Mouse (Mus musculus): ENCODE measurements at regions not wholly inside any gene's neighbourhood (a gene's known extent, or its start where the extent isn't known, plus 50 kb on each side); places are given as distances from the start of the nearest gene placed in this dataset.
A peak's percentile ranks its signal among the peaks of the same experiment; 100 is the strongest.

DNA sequence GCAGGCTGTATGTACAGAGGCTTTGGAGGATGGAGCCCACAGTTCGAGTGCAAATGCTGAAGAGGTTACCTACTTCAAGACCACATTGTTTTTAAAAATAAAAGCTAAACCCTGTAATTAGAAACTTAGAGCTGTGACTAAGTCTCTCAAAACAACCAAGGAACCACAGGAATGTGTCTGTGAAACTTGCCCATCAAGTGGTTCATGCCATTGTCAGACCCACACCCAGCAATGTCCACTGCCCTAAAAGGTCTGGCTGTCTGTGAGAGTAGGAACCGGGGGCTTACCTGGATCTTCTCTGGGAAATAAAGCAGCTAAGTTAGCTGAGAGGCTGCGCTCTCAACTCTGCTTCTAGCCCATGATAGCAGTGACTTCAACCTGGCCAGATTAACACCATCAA is 87.8 kb upstream of the Foxq1 start:
- Histone ChIP-seq H3K4me3 (ENCODE audit: low read depth, low read length) (no peak overlapping the region), H3K36me3 (ENCODE audit: insufficient read depth) (no peaks in the 10 kb centered on the region), H3K4me2 (ENCODE audit: low read depth) (no peak overlapping the region), H3K4me1 (ENCODE audit: insufficient read depth) (no peaks in the 10 kb centered on the region), H3K27me3 (ENCODE audit: insufficient read depth, low read length) (no peaks in the 10 kb centered on the region), H3K9ac (no peak overlapping the region), H3K27ac (ENCODE audit: low read depth, low read length) (no peak overlapping the region), H3K9me3 (ENCODE audit: low read length) (no peaks in the 10 kb centered on the region)
- WGBS, result 83% methylated on average over 3 of the region's 3 CpGs
- ATAC-seq, result no peak
- no peak for TF ChIP-seq CTCF (IDR thresholded peaks at IDR 0.05; ENCODE audit: low read depth)
- no peak for DNase-seq

DNA sequence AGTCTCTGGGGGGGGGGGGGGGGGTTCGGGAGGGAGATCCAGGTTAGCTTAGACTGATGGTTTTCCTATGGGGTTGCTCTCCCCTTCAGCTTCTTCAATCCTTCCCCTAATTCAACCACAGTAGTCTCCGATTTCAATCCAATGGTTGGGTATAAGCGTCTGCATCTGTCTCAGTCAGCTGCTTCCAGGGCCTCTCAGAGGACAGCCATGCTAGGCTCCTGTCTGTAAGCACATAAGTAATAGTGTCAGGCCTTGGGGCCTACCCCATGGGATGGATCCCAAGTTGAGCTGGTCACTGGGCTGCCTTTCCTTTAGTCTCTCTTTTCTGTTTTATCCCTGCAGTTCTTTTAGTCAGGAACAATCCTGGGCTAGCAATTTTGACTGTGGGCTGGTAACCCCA is 87.0 kb upstream of the Foxq1 start:
- no peak overlapping the region for H3K9ac ChIP-seq
- H3K36me3 ChIP-seq (ENCODE audit: insufficient read depth), result no peaks in the 10 kb centered on the region; the same call in 1 of the 2 replicates
- H3K27me3 ChIP-seq (ENCODE audit: insufficient read depth, low read length), result no peaks in the 10 kb centered on the region
- no peaks in the 10 kb centered on the region for H3K4me1 ChIP-seq (ENCODE audit: insufficient read depth)
- no peak for ATAC-seq
- H3K27ac ChIP-seq (ENCODE audit: low read depth, low read length), result no peak overlapping the region
- TF ChIP-seq CTCF (IDR thresholded peaks at IDR 0.05; ENCODE audit: low read depth), result no peak
- no peak overlapping the region for H3K4me3 ChIP-seq (ENCODE audit: low read depth, low read length)
- no peak for DNase-seq
- no peak overlapping the region for H3K4me2 ChIP-seq (ENCODE audit: low read depth)
- H3K9me3 ChIP-seq (ENCODE audit: low read length), result no peaks in the 10 kb centered on the region
- 85% methylated on average over 2 of the region's 3 CpGs for WGBS

DNA sequence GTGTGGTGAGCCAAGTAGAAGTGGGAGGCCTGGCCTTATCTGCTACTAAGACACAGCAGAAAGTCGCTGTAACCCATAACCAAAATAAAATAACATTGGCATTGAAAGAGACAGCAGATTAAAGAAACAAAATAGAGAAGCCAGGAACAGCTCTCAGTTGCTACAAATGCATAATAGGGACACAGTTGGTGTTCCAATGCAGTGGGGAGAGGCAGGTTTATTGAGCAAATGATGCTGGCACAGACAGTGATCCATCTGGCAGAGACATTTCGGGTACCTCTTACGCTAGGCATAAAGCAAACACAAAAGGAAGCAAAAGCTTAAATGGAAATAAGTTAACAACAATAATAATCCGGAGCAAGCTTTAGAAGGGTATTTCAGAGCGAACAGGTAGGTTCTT is 83.6 kb upstream of the Foxq1 start:
- WGBS, result 55% methylated on average over 5 of the region's 5 CpGs
- no peak for TF ChIP-seq CTCF (IDR thresholded peaks at IDR 0.05; ENCODE audit: low read depth)
- Histone ChIP-seq H3K27me3 (ENCODE audit: insufficient read depth, low read length) (no peaks in the 10 kb centered on the region), H3K9ac (no peak overlapping the region), H3K27ac (ENCODE audit: low read depth, low read length) (no peak overlapping the region), H3K4me3 (ENCODE audit: low read depth, low read length) (no peak overlapping the region), H3K4me2 (ENCODE audit: low read depth) (no peak overlapping the region), H3K9me3 (ENCODE audit: low read length) (no peaks in the 10 kb centered on the region), H3K4me1 (ENCODE audit: insufficient read depth) (no peaks in the 10 kb centered on the region), H3K36me3 (ENCODE audit: insufficient read depth) (no peaks in the 10 kb centered on the region; the same call in 1 of the 2 replicates)
- DNase-seq, result peak; percentile 76
- peak; percentile 85 for ATAC-seq

DNA sequence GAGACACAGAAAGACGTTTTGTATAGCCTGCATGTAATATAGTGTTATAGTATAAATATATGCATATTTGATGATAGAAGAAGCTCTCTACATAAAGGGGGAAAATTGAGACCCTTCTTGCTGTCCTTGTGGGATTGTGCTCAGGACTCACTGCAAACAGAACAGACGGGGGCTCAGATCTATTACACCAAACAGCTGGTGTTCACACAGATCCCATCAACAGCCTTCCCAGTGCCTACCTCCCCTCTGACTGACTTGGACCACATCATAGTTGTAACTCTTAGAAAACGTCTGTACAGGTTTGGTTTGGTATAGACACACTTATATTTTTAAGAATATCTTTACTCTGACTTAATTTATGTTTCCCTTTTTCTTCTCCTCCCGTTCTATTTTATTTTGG is 83.1 kb upstream of the Foxq1 start:
- no peak overlapping the region for H3K4me2 ChIP-seq (ENCODE audit: low read depth)
- DNase-seq (no peak), ATAC-seq (peak; percentile 23; the same call in 1 of the 2 replicates)
- TF ChIP-seq CTCF (IDR thresholded peaks at IDR 0.05; ENCODE audit: low read depth), result no peak
- no peaks in the 10 kb centered on the region; the same call in 1 of the 2 replicates for H3K36me3 ChIP-seq (ENCODE audit: insufficient read depth)
- no peak overlapping the region for H3K27ac ChIP-seq (ENCODE audit: low read depth, low read length)
- WGBS, result 46% methylated on average over 4 of the region's 4 CpGs
- H3K27me3 ChIP-seq (ENCODE audit: insufficient read depth, low read length), result no peaks in the 10 kb centered on the region
- no peaks in the 10 kb centered on the region for H3K9me3 ChIP-seq (ENCODE audit: low read length)
- no peaks in the 10 kb centered on the region for H3K4me1 ChIP-seq (ENCODE audit: insufficient read depth)
- H3K9ac ChIP-seq, result no peak overlapping the region
- H3K4me3 ChIP-seq (ENCODE audit: low read depth, low read length), result no peak overlapping the region

DNA sequence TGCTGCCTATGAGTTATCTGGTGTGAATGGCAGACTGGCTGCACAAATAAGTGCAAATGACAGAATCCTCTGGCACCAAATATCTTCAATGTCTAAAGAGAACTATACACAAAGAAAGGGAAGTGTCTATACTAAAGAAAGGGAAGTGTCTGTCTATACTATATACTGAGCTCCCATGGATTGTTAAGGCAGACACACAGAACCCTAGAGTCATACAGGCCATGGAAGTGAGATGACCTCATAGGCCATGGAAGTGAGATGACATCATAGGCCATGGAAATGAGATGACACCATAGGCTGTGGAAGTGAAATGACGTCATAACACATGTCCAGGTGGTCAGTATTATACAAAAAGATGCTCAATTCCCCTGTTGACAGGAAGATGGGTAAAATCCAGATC is 82.7 kb upstream of the Foxq1 start:
- no peaks in the 10 kb centered on the region for H3K9me3 ChIP-seq (ENCODE audit: low read length)
- H3K4me1 ChIP-seq (ENCODE audit: insufficient read depth), result no peaks in the 10 kb centered on the region
- DNase-seq (no peak), ATAC-seq (no peak)
- no peak overlapping the region for H3K27ac ChIP-seq (ENCODE audit: low read depth, low read length)
- no peak for TF ChIP-seq CTCF (IDR thresholded peaks at IDR 0.05; ENCODE audit: low read depth)
- no peaks in the 10 kb centered on the region for H3K27me3 ChIP-seq (ENCODE audit: insufficient read depth, low read length)
- H3K9ac ChIP-seq, result no peak overlapping the region
- no peak overlapping the region for H3K4me3 ChIP-seq (ENCODE audit: low read depth, low read length)
- 84% methylated on average over 1 of the region's 1 CpGs for WGBS
- no peaks in the 10 kb centered on the region; the same call in 1 of the 2 replicates for H3K36me3 ChIP-seq (ENCODE audit: insufficient read depth)
- no peak overlapping the region for H3K4me2 ChIP-seq (ENCODE audit: low read depth)

DNA sequence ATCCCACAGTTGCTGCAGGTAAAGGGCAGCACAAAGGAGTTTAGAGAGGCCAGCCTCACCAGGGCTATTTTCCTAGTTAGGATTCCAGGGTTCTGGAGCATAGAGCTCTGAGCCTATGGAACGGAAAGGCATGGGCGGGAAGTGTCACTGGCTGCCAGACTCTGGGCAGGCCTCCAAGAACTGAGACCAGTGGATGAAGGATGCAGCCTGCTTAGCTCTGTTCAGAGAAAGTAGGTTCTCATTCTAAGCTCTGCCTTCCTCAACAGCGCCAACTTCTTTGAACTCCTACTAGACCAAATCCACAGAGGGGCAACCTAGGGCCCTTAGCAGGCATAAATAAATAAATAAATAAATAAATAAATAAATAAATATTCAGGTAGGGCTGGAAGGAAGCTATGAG is 80.1 kb upstream of the Foxq1 start:
- no peak for TF ChIP-seq CTCF (IDR thresholded peaks at IDR 0.05; ENCODE audit: low read depth)
- 45% methylated on average over 3 of the region's 3 CpGs for WGBS
- ATAC-seq, result no peak

DNA sequence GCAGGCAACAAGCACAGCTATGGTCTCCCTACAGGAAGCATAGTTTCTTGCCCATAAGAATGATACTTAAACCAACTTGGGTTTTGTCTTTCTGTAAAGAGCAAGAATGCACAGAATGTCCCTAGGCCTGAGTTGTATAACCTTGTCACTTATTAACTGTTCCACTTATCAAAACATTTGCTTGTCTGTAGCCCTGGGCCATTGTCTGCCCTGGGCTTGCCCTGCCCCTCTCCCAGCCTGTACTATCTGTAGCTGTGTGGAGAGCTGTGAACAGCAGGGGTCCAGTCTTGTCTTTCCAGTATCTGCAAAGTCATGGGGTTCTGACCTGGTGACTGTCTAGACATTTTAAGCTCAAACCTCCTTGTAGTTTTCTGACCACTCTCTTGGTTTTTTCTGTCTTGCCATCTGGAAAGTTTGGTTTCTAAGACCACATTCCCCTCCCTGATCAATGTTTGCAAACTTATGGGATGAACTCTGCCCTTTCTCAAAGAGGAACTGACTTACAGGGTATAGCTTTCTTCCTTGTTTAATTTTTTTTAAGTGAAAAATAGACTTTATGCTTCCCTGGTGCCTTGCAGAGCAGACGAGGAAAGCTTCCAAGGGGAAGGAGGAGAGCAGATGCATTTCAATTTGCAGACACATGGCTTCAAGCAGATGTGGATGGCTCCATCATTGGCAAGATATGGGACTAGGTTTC is 78.6 kb upstream of the Foxq1 start:
- H3K9me3 ChIP-seq (ENCODE audit: low read length), result no peaks in the 10 kb centered on the region
- no peak for TF ChIP-seq CTCF (IDR thresholded peaks at IDR 0.05; ENCODE audit: low read depth)
- DNase-seq (no peak), ATAC-seq (no peak)
- H3K4me2 ChIP-seq (ENCODE audit: low read depth), result no peak overlapping the region
- H3K27ac ChIP-seq (ENCODE audit: low read depth, low read length), result no peak overlapping the region
- H3K27me3 ChIP-seq (ENCODE audit: insufficient read depth, low read length), result no peaks in the 10 kb centered on the region
- no peaks in the 10 kb centered on the region for H3K4me1 ChIP-seq (ENCODE audit: insufficient read depth)
- 46% methylated on average over 1 of the region's 1 CpGs for WGBS
- no peak overlapping the region for H3K4me3 ChIP-seq (ENCODE audit: low read depth, low read length)
- no peak overlapping the region for H3K9ac ChIP-seq
- no peaks in the 10 kb centered on the region; the same call in 1 of the 2 replicates for H3K36me3 ChIP-seq (ENCODE audit: insufficient read depth)

More for the DNA sequence above, 80.1 kb upstream of the Foxq1 start:
- H3K4me3 ChIP-seq (ENCODE audit: low read depth, low read length), result no peak overlapping the region
- H3K27me3 ChIP-seq (ENCODE audit: insufficient read depth, low read length), result no peaks in the 10 kb centered on the region
- no peaks in the 10 kb centered on the region; the same call in 1 of the 2 replicates for H3K36me3 ChIP-seq (ENCODE audit: insufficient read depth)
- H3K4me1 ChIP-seq (ENCODE audit: insufficient read depth), result no peaks in the 10 kb centered on the region
- no peak overlapping the region for H3K9ac ChIP-seq
- no peak overlapping the region for H3K4me2 ChIP-seq (ENCODE audit: low read depth)
- H3K27ac ChIP-seq (ENCODE audit: low read depth, low read length), result no peak overlapping the region
- no peak for DNase-seq
- H3K9me3 ChIP-seq (ENCODE audit: low read length), result no peaks in the 10 kb centered on the region
